Mouse (Mus musculus) kidney, adult 2 months (tissue): ENCODE measurements around the gene Hoxd8. TPM values are rescaled to one million over a fixed set of nuclear protein-coding genes. Genes with fewer than 3 reads are reported as not detected.
A peak's percentile ranks its signal among the peaks of the same experiment; 100 is the strongest.

Experiments
- DNase-seq: peaks from one replicate; pipeline ENCODE4 v3.0.0; 2021
- H3K27ac ChIP-seq: fragments of 200-500 bp; 2 replicates; pipeline ENCODE4 v1.5.1; 2012; ENCODE audit warnings: low read depth, low read length, control low read depth, inconsistent platforms; ENCODE audit not compliant: insufficient read depth
- H3K27me3 ChIP-seq: fragments of 200-500 bp; replicated peaks from 2 replicates; pipeline ENCODE4 v1.6.1; 2012; ENCODE audit warnings: mild to moderate bottlenecking, moderate library complexity, low read length, inconsistent platforms; ENCODE audit not compliant: control insufficient read depth, insufficient read depth
- H3K36me3 ChIP-seq: fragments of 200-500 bp; 2 replicates; pipeline ENCODE4 v1.6.1; 2012; ENCODE audit warnings: mild to moderate bottlenecking, moderate library complexity, low read length, inconsistent platforms; ENCODE audit not compliant: control insufficient read depth, insufficient read depth
- H3K4me1 ChIP-seq: fragments of 200-500 bp; 2 replicates; pipeline ENCODE4 v1.6.1; 2011; ENCODE audit warnings: low read length; ENCODE audit not compliant: control insufficient read depth, insufficient read depth
- H3K4me3 ChIP-seq: fragments of 200-500 bp; 2 replicates; pipeline ENCODE4 v1.5.1; 2011; ENCODE audit warnings: mild to moderate bottlenecking, low read depth, low read length, control low read depth; ENCODE audit not compliant: insufficient read depth
- CTCF ChIP-seq: fragments of 200-500 bp; conservative IDR thresholded peaks from 2 replicates; pipeline ENCODE4 v1.5.1; 2011; ENCODE audit warnings: low read depth, mild to moderate bottlenecking, control low read depth, low read length, moderate library complexity, mixed read lengths; ENCODE audit not compliant: insufficient read depth, insufficient read length
- POLR2A ChIP-seq: fragments of 200-500 bp; IDR thresholded peaks from one replicate; pipeline ENCODE4 v1.6.1; 2011; ENCODE audit warnings: low read depth, low read length, control low read depth
- WGBS: fragments of 180-500 bp; shearing (Covaris S2); methylation state at CpG from one replicate; pipeline ENCODE4 v1.1.7; 2018; 5-methylcytosine and 5-hydroxymethylcytosine counted together
- polyA plus RNA-seq: library from polyadenylated mRNA; depleted of rRNA; stranded (reverse); fragments of >200 nt; gene quantifications from 2 replicates; pipeline ENCODE4 v1.2.3, GENCODE M21; 2012

Gene Hoxd8
- polyA plus RNA-seq, 1 experiment: 45.8 TPM

DNA sequence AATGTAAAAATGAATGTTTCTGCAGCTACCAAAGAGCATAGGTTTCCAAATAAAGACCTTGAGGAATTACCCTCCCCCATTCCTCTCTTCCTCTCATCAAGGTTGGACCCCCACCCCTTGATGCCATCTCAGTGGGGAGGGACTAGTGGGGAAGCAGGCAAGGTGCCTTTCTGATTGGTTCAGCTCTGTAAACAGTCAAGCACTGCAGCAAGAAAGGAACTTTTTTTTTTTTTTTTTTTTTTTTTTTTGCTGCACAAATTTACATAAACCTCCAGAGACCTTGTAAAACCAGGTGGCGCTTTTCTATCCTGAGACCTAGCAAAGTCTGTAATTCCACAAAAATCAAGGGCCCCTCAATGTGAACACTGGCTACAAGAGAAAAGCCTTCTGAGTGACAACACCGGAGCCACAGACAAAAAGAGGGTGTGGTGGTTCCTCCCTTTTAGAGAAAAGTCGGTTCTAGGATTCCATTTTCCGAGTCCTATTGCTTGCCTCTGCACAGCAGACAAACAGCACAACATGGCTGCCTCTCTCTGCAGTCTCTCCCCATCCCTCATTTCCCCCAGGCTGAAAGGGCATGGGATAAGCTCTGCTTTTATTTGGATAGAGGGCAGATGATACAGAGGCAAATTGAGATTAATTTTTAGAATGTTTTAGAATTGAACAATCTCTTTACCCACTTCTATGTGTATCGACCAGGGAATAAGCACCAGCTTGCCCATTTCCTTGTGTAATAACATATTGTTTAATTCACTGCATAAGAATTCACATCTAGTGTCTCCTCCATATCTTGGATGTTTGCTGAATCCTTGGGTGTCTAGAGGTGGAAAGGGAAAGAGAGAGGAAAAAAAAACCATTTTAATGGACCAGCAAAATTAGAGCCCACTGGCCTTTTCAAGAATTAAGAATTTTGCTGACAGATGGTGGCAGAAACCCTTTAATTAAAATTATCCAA, 5.3 kb downstream of the Hoxd8 start:
- peak; percentile 23 for DNase-seq
- Histone ChIP-seq H3K27ac (peak overlapping the region; percentile 99), H3K4me1 (peaks cover 8% of the 10 kb centered on the region; the same call in 1 of the 2 replicates), H3K27me3 (no peaks in the 10 kb centered on the region), H3K36me3 (no peaks in the 10 kb centered on the region), H3K4me3 (no peak overlapping the region)
- WGBS: 48% methylated on average over 5 of the region's 5 CpGs
- TF ChIP-seq POLR2A (no peak), CTCF (no peak)

DNA sequence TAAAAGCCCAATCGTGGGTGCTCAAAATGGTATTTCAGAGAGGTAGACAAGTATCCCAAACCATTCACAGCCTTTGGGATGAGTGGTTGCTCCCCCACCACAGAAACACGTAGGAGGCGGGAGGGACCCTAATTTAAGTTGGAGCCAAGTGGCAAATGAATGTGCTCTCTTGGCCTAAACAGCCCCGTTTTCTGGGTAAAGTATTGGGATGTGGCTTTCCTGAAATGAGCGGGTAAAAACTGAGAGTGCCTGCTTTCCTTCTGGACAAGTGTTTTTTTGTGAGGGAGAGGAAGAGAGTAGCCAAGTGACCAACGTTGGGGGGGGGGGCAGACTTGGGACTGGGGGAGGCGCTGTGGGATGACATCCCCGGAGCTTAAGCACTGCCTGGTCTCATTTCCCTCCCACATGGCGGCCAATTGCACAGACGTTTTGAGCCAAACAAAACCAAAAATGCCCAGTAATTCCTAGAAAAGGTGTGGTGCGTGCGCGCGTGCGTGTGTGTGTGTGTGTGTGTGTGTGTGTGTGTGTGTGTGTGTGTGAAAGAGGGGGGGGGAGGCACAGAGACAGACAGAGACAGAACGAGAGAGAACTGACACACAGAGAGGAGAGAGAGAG, 6.6 kb downstream of the Hoxd8 start:
- H3K4me1 ChIP-seq: peaks cover 8% of the 10 kb centered on the region; the same call in 1 of the 2 replicates
- no peaks in the 10 kb centered on the region for H3K27me3 ChIP-seq
- H3K27ac ChIP-seq: peak overlapping the region; percentile 99
- peak overlapping the region; percentile 97 for H3K4me3 ChIP-seq
- TF ChIP-seq CTCF: no peak
- no peak for TF ChIP-seq POLR2A
- WGBS: 3% methylated on average over 16 of the region's 16 CpGs
- DNase-seq: peak; percentile 54
- H3K36me3 ChIP-seq: no peaks in the 10 kb centered on the region

DNA sequence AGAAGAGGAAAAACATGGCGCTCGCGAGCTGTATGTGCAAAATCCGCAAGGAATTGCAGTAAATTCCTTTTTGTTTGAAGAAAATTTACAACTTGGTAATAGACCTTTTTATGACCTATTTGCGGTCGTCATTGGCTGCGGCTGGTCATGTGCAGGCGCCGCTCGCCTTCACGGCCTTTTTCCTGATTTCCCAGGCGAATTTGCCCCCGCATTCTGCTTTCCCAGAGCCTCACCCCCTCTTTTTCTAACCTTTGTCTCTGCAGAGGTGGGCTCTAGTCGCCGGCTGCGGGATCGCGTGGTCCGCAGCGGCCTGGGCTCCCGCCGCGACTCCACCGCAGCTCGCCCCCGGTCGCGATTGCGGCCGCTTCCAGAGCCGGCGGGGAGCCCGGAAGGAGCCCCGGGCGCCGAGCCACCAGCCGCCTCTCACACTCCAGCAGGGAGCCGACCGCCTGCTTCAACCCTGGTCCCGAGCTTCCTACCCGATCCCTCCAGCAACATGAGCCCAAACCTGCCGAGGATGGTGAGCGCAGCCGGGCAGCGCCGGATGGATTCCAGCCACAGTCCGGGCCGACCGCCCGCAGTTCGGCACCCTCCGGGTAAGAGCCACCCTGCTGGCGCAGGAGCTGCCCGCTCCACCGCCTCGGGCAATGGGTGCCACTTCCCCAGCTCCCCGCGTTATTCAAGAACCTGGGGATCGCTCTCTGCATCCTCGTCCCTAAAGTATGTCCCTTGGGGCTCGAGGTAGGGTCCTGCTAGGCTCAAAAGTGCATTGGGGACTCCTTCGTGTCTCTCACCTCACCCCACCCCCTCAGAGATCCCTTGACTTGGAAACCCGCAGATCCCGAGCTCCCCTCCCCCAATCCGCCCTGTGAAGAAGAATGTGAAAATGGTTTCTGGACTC, 7.6 kb downstream of the Hoxd8 start, which contains the start of the genes Hoxd3 and Hoxd4:
Gene Hoxd3 (plus strand): TSS at position 207 of the 901 bp plus-strand sequence.
Gene Hoxd4 (plus strand): TSS at position 209 of the 901 bp plus-strand sequence.
- peak; percentile 85 for DNase-seq
- H3K27ac ChIP-seq: peak within 1 kb of the TSS; percentile 99

DNA sequence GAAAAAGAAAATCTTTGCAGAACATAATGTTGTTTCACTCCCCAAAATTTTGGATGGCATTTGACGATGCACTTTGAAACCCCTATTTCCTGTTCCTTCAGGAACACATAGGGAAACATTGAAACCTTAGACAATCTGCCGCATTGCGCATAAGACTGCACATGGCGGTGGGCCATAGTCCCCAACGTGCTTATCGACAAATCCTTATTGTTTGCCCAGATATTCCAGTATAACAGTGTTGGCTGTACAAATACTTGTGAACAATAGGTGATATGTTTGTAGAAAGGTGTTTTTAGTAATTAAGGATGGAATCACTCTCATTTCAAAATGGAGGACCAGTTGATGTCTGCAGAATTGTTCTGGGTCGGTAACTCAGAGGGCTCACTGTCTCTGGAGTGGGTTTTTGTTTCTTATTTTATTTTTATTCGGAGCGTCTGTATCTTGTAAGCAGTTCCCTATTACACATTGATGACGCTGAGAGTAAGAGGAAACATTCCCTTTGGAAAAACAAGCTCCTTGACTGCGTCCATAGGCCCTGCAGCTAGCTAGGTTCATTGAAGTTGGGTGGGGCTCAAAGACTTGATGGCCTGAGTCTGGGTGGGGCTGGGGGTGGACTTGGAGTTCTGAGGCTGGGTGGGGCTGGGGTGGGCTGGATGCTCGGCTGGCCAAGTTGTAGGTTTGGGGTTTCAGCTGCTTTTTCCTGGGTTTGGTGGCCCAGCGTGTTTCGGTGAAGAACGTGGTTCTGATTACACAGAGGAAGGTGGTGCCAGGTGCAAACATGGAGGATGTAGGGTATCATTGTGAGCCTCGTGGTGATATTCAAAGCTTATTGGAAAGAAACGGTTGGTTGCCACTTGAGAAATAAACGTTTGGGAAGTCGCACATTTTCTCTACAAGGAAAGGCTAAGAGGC, 9.1 kb downstream of the Hoxd8 start:
- TF ChIP-seq CTCF (no peak), POLR2A (no peak)
- H3K27ac ChIP-seq: peak overlapping the region; percentile 79

More for the DNA sequence above, 7.6 kb downstream of the Hoxd8 start, which contains the start of the genes Hoxd3 and Hoxd4:
- H3K27me3 ChIP-seq: no peaks in the 10 kb centered on the region
- under 1% methylated on average over 65 of the region's 65 CpGs for WGBS
- TF ChIP-seq POLR2A: no peak
- H3K4me3 ChIP-seq: peak within 1 kb of the TSS; percentile 97
- H3K4me1 ChIP-seq: peaks cover 8% of the 10 kb centered on the region; the same call in 1 of the 2 replicates
- H3K36me3 ChIP-seq: no peaks in the 10 kb centered on the region

DNA sequence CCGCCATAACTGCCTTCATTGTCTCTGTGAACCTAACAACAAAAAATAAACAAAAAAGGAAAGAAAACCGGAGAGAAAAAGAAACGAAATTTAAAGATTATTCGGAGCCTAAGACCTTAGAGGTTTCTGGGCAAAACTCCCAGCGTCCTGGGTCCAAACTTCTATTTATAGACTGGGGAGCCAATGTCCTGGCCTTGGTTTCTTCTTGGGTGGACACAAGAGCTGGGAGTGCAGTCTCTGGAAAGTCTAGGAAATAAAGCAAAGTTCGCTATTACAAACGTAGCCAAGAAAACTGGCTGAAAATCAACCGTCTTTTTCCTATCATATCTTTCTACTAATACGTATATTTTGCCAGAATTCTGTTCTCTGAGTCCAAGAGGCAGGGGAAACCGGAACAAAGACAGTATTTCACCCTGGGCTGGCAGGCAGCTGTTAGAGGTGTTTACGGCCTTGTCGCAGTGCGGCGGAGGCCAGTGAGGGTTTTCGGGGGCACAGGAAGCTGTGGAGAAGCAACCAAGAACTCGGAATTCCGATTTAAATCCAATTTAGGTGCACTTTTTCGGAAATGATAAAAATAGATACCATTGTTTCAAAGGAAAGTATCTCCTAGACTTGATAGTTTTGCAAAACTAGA, 9.9 kb downstream of the Hoxd8 start:
- H3K36me3 ChIP-seq: no peaks in the 10 kb centered on the region
- WGBS: 18% methylated on average over 18 of the region's 18 CpGs
- no peak for TF ChIP-seq CTCF
- TF ChIP-seq POLR2A: no peak
- H3K27ac ChIP-seq: peak overlapping the region; percentile 79
- peak overlapping the region; percentile 22 for H3K4me3 ChIP-seq
- H3K27me3 ChIP-seq: no peaks in the 10 kb centered on the region
- no peak for DNase-seq
- peaks cover 5% of the 10 kb centered on the region; the same call in 1 of the 2 replicates for H3K4me1 ChIP-seq

More for the DNA sequence above, 9.1 kb downstream of the Hoxd8 start:
- H3K27me3 ChIP-seq: no peaks in the 10 kb centered on the region
- peaks cover 8% of the 10 kb centered on the region; the same call in 1 of the 2 replicates for H3K4me1 ChIP-seq
- DNase-seq: no peak
- H3K4me3 ChIP-seq: peak overlapping the region; percentile 44
- 33% methylated on average over 19 of the region's 19 CpGs for WGBS
- H3K36me3 ChIP-seq: no peaks in the 10 kb centered on the region

DNA sequence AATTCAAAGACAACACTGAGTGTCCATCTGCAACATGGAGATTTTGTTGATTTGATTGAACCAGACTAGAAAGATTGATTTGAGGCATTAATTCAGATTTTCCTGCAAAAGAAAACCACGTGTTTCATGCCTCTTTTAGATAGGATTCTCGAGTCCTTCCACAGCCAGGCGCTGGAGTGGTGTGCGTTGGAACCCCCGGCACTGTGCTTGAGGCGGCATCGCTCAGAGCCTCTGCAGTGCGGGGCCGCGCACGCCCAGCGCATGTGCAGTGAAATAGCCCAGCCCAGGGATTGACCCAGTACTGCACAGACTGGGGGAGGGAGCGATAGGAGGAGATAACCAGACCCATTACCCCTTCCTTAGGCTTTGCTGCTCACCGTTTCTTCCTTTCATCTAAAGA, 10.5 kb downstream of the Hoxd8 start:
- H3K27me3 ChIP-seq: no peaks in the 10 kb centered on the region
- peak overlapping the region; percentile 79 for H3K27ac ChIP-seq
- peaks cover 8% of the 10 kb centered on the region; the same call in 1 of the 2 replicates for H3K4me1 ChIP-seq
- no peaks in the 10 kb centered on the region for H3K36me3 ChIP-seq
- peak overlapping the region; percentile 6 for H3K4me3 ChIP-seq
- no peak for DNase-seq
- TF ChIP-seq CTCF: no peak
- TF ChIP-seq POLR2A: peak; percentile 22
- 20% methylated on average over 14 of the region's 14 CpGs for WGBS
